Mouse (Mus musculus): ENCODE measurements around the gene Cdca3.

Cdca3 gene

GRCm38 (mm10) chr6:124879390-124879789 is 50.0 kb downstream of the Cdca3 start:
- no peak for DNase-seq

GRCm38 (mm10) chr6:124881821-124882220 is 52.5 kb downstream of the Cdca3 start:
- no peak for DNase-seq
